Mouse (Mus musculus): ENCODE results near the gene Gpr6. TPM values are rescaled to one million over a fixed set of nuclear protein-coding genes. Genes with fewer than 3 reads are reported as not detected.

Gene Gpr6
- 1 to 10 TPM; 3.3 to 6.5 TPM for total RNA-seq (2021)
- long read RNA-seq, experiment 1, transcript Gpr6-201 (2 exons, 1,786 nt) = major isoform, 6 of 6 reads
- long read RNA-seq, experiment 1, partial matches to known transcripts = 0 of 6 reads
- long read RNA-seq, experiment 1, other reads (novel, unspliced or antisense) = 0 of 6 reads
- long read RNA-seq, experiment 2, partial matches to known transcripts = 0 of 4 reads
- long read RNA-seq, experiment 2, other reads (novel, unspliced or antisense) = 0 of 4 reads

DNA sequence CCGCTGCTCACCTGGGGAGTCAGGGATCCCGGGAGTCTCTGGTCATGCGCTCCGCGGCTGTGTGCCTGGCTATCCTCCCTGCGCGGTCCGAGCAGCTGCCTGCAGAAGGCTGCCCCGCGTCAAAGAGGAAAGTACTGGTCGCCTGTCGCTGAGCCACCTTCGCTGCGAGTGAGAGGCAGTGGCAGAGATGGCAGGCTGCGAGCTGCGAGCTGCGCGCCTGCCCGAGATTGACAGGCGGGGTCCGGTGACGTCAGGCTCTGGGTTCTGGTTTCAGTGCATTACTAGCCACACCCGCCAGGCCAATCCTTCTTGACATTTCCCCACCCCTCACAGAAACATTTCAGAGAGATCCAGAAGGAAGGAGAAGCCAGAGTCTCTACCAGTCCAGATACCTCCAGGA lies at the start of gene Gpr6:
Gpr6 (minus strand) TSS at position 170 of the 400 bp plus-strand sequence.
- Histone ChIP-seq H3K4me3 (peak within 1 kb of the TSS; percentile 58), H3K27ac (peak within 1 kb of the TSS; percentile 53; the same call in 1 of the 2 replicates)
- peak; percentile 15 for TF ChIP-seq CTCF (IDR thresholded peaks at IDR 0.05)
- DNase-seq (ENCODE audit: extremely low spot score in 1 of 2, low spot score in 2 of 2) = peak; percentile 60 to 65
- intact Hi-C loops (cut with DNase I) = no loop called here

DNA sequence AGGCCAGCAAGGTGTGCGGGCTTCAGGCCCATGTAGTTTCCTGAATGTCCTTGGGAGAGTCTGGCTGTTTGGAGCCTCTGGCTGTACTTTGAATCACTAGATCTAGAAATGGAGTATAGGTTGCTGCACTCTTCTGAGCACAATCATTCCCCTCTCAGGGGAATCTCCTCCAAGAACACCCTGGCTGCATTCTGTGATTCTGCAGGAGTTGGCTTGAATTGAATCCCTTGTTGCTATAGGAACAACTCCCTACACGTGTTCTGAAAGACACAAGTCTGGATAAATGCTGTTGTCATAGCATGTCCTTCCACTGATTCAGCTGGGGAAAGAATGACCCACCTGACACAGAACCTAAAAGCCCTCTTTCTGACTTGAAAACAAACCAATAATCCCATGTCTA lies 28.0 kb upstream of the Gpr6 start:
- TF ChIP-seq CTCF (IDR thresholded peaks at IDR 0.05) = no peak; the same call in 1 of the 2 replicates
- Histone ChIP-seq H3K27ac (no peak overlapping the region), H3K4me3 (no peak overlapping the region)
- intact Hi-C loops (cut with DNase I) = no loop called here
- no peak for DNase-seq (ENCODE audit: extremely low spot score in 1 of 2, low spot score in 2 of 2)

DNA sequence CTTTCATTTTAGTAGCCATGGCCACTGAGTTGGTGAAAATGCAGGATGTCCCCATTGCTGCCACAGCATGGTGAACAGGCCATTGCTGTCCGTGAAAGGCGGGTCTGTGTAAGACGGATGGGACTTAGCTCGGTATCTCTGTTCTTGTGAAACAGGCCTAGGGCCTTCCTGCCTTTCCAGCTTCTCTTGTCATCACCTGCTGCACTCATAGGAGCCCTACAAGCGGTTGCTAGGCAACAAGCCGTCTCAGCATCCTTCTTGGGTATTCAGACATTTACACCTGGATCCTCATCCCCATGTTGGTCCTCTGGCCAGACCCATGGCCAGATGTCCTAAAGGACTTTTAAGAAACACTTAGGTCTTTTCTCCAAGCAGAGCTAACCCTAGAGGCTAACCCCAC lies 26.1 kb upstream of the Gpr6 start:
- no peak for TF ChIP-seq CTCF (IDR thresholded peaks at IDR 0.05)

GRCm38 (mm10) chr10:41088852-41089251 lies 16.8 kb upstream of the Gpr6 start:
- DNase-seq (ENCODE audit: extremely low spot score in 1 of 2, low spot score in 2 of 2) = no peak
- TF ChIP-seq CTCF (IDR thresholded peaks at IDR 0.05) = no peak

More for the DNA sequence above, 26.1 kb upstream of the Gpr6 start:
- intact Hi-C loops (cut with DNase I) = loop anchor here (5.0 kb wide), 1 partner anchor 1056 kb away; no protein-coding TSS in a partner anchor
- Histone ChIP-seq H3K27ac (no peak overlapping the region), H3K4me3 (no peak overlapping the region)
- no peak for DNase-seq (ENCODE audit: extremely low spot score in 1 of 2, low spot score in 2 of 2)

GRCm38 (mm10) chr10:41071696-41072095 lies 389 bp downstream of the Gpr6 start:
- intact Hi-C loops (cut with DNase I) = no loop called here
- no peak for DNase-seq (ENCODE audit: extremely low spot score in 1 of 2, low spot score in 2 of 2)
- Histone ChIP-seq H3K4me3 (peak overlapping the region; percentile 58), H3K27ac (no peak overlapping the region)
- TF ChIP-seq CTCF (IDR thresholded peaks at IDR 0.05) = no peak

More at GRCm38 (mm10) chr10:41088852-41089251, 16.8 kb upstream of the Gpr6 start:
- H3K4me3 ChIP-seq = no peak overlapping the region
- intact Hi-C loops (cut with DNase I) = no loop called here
- H3K27ac ChIP-seq = no peak overlapping the region

- peak overlapping the region; percentile 53; the same call in 1 of the 2 replicates for H3K27ac ChIP-seq
- H3K4me3 ChIP-seq = peak overlapping the region; percentile 58
- intact Hi-C loops (cut with DNase I) = no loop called here
- peak; percentile 34 for TF ChIP-seq CTCF (IDR thresholded peaks at IDR 0.05)
- peak; percentile 57 to 66 for DNase-seq (ENCODE audit: extremely low spot score in 1 of 2, low spot score in 2 of 2)
Observed at GRCm38 (mm10) chr10:41070693-41071651, 1.1 kb downstream of the Gpr6 start.

DNA sequence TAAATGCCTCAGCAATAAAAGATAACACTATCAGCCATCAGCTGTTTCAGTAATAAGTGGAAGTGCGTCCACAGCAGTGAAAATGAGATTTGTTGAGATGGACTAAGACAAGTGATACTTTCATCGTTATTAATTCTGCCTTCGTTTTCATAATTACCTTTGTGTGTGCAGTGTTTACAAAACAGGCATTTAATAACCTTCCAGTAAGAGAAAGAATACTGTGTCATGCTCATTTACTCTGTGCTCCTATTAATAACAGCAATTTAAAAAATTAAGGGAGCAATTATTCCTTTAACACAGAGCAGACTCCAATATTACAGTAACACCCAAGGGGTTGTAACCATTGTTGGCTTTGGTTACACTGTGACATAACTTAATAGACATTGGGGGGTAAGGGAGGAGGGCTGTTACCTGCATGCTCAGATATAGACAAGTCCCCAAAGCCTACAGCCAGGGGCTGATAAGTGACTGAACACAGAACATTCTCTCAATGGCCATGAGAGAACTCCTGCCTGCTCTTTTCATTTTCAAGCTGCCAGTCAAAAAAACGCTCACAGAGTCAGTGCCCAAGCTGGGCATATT lies 11.7 kb downstream of the Gpr6 start:
- intact Hi-C loops (cut with DNase I) = no loop called here
- Histone ChIP-seq H3K27ac (no peak overlapping the region), H3K4me3 (no peak overlapping the region)
- no peak for DNase-seq (ENCODE audit: extremely low spot score in 1 of 2, low spot score in 2 of 2)
- TF ChIP-seq CTCF (IDR thresholded peaks at IDR 0.05) = no peak

GRCm38 (mm10) chr10:41055581-41055980 lies 16.5 kb downstream of the Gpr6 start:
- no peak overlapping the region for H3K4me3 ChIP-seq
- no peak for TF ChIP-seq CTCF (IDR thresholded peaks at IDR 0.05)
- DNase-seq (ENCODE audit: extremely low spot score in 1 of 2, low spot score in 2 of 2) = no peak
- no peak overlapping the region for H3K27ac ChIP-seq
- intact Hi-C loops (cut with DNase I) = no loop called here

- DNase-seq (ENCODE audit: extremely low spot score in 1 of 2, low spot score in 2 of 2) = no peak
- TF ChIP-seq CTCF (IDR thresholded peaks at IDR 0.05) = no peak
- intact Hi-C loops (cut with DNase I) = no loop called here
- Histone ChIP-seq H3K4me3 (no peak overlapping the region), H3K27ac (no peak overlapping the region)
Observed at GRCm38 (mm10) chr10:41054005-41054404, 18.1 kb downstream of the Gpr6 start.

GRCm38 (mm10) chr10:41042272-41042671 lies 29.8 kb downstream of the Gpr6 start:
- no peak overlapping the region for H3K27ac ChIP-seq
- H3K4me3 ChIP-seq = no peak overlapping the region
- DNase-seq (ENCODE audit: extremely low spot score in 1 of 2, low spot score in 2 of 2) = no peak
- TF ChIP-seq CTCF (IDR thresholded peaks at IDR 0.05) = no peak
- intact Hi-C loops (cut with DNase I) = no loop called here

DNA sequence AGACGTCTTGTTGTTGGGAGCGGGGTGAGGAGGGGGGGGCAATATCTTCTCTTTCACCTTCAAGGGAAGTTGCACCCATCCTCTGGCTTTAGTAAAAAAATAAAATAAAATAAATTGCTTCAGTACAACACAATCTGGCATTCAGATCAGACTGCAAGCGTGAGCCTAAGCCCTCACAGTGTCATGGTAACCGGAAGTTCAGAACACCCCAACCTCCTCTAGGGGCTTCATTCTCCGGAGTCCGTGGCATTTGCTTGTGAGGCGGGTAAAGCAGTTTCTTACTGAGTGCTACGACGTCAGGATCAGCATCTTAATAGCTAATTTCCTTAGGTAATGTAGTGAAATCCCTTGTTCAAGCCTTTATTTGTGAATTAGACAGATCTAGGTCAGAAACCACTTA lies 30.6 kb downstream of the Gpr6 start:
- intact Hi-C loops (cut with DNase I) = no loop called here

More for the DNA sequence above, 30.6 kb downstream of the Gpr6 start:
- H3K27ac ChIP-seq = no peak overlapping the region
- no peak for TF ChIP-seq CTCF (IDR thresholded peaks at IDR 0.05)
- no peak for DNase-seq (ENCODE audit: extremely low spot score in 1 of 2, low spot score in 2 of 2)
- H3K4me3 ChIP-seq = no peak overlapping the region

Data from left cerebral cortex, adult 2 months (tissue).